Mouse (Mus musculus) liver, postnatal 0 days (tissue): Measurements from ENCODE around the gene Slc16a8.

Source experiments
- CTCF ChIP-seq: sonication (generic); IDR thresholded peaks from 2 replicates; pipeline ENCODE4 v1.5.1; 2016; ENCODE audit warnings: antibody characterized with exemption, low read depth
- EP300 ChIP-seq: IDR thresholded peaks from 2 replicates; pipeline ENCODE4 v1.6.1; 2016; ENCODE audit warnings: antibody characterized with exemption, low read depth, mild to moderate bottlenecking

DNA sequence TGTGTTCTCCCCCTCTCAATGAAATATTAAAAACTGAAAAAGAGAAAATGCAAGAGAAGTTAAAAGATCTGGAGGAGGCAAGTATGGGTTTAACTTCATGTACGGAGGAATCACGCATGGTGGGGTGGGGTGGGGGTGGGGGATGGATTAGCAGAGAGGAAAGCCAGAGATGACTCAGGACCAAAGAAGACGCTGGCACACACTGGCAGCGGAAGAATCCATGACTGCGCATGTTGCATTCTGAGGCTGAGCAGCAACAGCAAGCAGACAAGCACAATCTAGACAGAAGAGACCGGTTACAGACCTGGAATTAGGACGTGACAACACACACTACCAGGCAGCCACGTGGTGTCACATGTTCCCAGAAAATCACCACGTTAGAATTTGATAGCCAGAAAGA lies 38.2 kb upstream of the Slc16a8 start:
- TF ChIP-seq CTCF = no peak
- no peak for TF ChIP-seq EP300
